Mouse (Mus musculus): ENCODE results near the gene Akap7. TPM values are rescaled to one million over a fixed set of nuclear protein-coding genes. Genes with fewer than 3 reads are reported as not detected.

Gene Akap7
- polyA plus RNA-seq, 1 experiment from 2014 or later: 18.8 TPM

DNA sequence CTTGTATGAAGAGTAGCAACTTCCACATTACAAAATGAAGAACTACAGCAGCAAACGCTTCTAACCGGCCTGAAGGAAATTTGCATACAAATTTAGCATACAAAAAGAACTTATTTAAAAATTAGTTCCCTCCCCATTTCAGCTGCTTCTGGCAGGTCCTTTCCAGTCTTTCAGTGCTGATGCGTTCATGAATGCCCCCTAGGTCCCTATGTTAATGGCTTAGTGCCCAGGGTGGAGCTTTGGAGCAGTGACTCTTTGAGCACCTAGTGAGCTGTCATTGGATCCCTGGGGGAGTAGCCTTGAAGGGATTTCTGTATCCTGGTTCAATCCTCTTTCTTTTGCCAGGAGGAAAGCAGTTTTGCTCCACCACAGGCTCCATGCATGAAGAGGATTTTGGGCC is 28.3 kb downstream of the Akap7 start:
- Histone ChIP-seq H3K4me2 (replicated peaks) (no peak overlapping the region), H3K4me3 (replicated peaks) (no peak overlapping the region), H3K4me1 (0 out of 2 replicates have a peak, but pooled peaks cover 3% of the 10 kb centered on the region), H3K27ac (replicated peaks) (no peak overlapping the region), H3K36me3 (no peaks in the 10 kb centered on the region), H3K9ac (no peak overlapping the region), H3K9me3 (replicated peaks) (no peaks in the 10 kb centered on the region), H3K27me3 (no peaks in the 10 kb centered on the region)
- 44% methylated on average over 3 of the region's 3 CpGs for WGBS
- no peak for ATAC-seq (ENCODE audit: insufficient number of reproducible peaks, low FRiP score, low TSS enrichment, low read depth)

DNA sequence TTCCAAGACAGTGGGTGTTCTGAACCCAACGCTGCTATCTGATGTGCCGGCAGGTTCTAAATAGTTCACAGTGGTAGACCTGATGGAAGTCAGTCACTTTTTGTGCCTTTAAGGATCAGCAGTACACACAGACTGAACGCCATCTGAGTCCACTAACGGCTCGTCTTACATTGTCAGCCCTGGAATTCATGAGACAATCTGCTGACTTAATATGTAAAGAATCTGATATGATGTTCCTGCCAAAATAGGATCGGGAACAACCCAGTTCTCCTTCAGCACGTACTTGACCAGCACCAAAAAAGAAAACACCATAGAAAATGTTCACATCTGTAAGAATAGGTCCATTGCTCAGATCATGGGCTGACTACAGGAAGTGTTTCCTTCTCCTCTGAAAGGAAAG is 32.2 kb downstream of the Akap7 start:
- no peak overlapping the region for H3K4me3 ChIP-seq (replicated peaks)
- H3K9me3 ChIP-seq (replicated peaks): no peaks in the 10 kb centered on the region
- no peaks in the 10 kb centered on the region for H3K36me3 ChIP-seq
- no peak overlapping the region for H3K27ac ChIP-seq (replicated peaks)
- H3K9ac ChIP-seq: no peak overlapping the region
- ATAC-seq (ENCODE audit: insufficient number of reproducible peaks, low FRiP score, low TSS enrichment, low read depth): no peak
- no peaks in the 10 kb centered on the region for H3K27me3 ChIP-seq
- 50% methylated on average over 7 of the region's 7 CpGs for WGBS
- H3K4me1 ChIP-seq: 0 out of 2 replicates have a peak, but pooled peaks cover 3% of the 10 kb centered on the region
- no peak overlapping the region for H3K4me2 ChIP-seq (replicated peaks)

DNA sequence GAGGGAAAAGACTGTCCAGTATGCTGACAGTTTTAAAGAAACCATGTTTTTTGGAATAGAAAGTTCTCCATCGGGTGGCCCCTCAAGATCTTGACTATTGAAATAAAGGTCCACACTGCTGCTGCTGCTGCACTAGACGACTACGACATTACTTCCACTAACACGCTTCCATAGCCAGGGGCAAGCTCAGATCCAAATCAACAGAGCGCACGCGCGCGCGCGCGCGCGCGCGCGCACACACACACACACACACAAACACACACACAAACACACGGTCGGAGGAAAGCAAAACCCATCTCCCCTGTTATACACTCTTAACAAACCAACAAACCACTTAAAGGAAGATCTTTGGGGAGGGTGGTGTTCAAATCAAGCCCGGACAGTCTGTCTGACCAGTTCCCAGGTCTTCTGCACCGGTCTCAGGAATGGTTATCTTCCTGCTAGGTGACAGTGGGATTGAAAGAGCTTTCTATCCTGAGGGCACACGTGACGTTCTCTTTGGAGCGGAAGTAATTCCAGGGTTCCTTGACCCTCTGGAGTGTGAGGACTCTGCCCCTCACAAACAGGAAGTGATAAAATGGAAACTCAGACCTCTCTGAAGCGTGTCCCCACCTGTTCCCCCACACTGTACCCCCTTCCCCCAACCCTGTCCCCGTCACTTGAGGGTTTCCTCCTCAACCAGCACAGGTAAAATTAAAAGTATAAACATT is 32.9 kb downstream of the Akap7 start:
- 87% methylated on average over 26 of the region's 26 CpGs for WGBS
- ATAC-seq (ENCODE audit: insufficient number of reproducible peaks, low FRiP score, low TSS enrichment, low read depth): no peak
- Histone ChIP-seq H3K27me3 (no peaks in the 10 kb centered on the region), H3K9me3 (replicated peaks) (no peaks in the 10 kb centered on the region), H3K4me2 (replicated peaks) (no peak overlapping the region), H3K9ac (no peak overlapping the region), H3K27ac (replicated peaks) (no peak overlapping the region), H3K4me3 (replicated peaks) (no peak overlapping the region), H3K36me3 (no peaks in the 10 kb centered on the region), H3K4me1 (0 out of 2 replicates have a peak, but pooled peaks cover 3% of the 10 kb centered on the region)

DNA sequence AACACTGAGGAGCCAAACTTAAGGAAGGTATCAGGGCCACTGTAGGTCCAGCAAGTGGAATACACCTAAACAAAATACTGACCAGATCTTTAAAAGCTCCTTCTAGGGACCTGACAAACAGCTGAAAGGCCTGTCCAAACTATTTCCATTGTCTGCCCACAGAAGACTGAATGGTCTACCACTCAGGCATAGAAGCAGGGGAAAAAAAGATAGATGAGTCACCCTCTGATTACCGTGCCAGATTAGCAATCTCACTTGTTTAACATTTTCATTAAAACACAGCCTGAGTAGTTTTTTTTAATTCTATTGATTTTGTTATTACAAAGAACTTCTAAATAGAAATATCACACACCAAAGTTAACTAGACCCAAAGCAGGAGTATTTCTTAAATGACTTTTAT is 33.9 kb downstream of the Akap7 start:
- H3K4me2 ChIP-seq (replicated peaks): no peak overlapping the region
- WGBS: 69% methylated on average over 1 of the region's 1 CpGs
- ATAC-seq (ENCODE audit: insufficient number of reproducible peaks, low FRiP score, low TSS enrichment, low read depth): no peak
- no peak overlapping the region for H3K9ac ChIP-seq
- no peak overlapping the region for H3K4me3 ChIP-seq (replicated peaks)
- no peaks in the 10 kb centered on the region for H3K27me3 ChIP-seq
- H3K36me3 ChIP-seq: no peaks in the 10 kb centered on the region
- H3K27ac ChIP-seq (replicated peaks): no peak overlapping the region
- peaks cover 3% of the 10 kb centered on the region; the same call in 1 of the 2 replicates for H3K4me1 ChIP-seq
- no peaks in the 10 kb centered on the region for H3K9me3 ChIP-seq (replicated peaks)

DNA sequence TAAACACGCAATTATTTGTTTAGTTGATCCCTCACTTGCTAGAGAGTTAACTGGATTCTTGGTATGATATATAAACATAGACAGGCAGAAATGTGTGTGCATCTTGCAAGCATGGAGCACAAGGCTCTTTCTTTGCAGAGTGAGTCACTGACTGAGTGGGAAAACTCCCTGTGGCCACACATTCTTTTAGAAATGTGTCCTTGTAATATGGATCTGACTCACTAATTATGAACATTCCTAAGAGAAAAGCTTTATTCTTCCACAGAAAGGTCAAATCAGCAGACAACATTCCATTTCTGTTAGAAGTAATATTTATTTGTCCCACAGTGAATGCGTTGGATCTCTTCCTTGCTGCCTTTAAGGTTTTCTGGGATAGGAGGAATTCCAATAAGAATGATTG is 35.9 kb downstream of the Akap7 start:
- H3K9me3 ChIP-seq (replicated peaks): no peaks in the 10 kb centered on the region
- H3K4me1 ChIP-seq: peaks cover 5% of the 10 kb centered on the region; the same call in 1 of the 2 replicates
- WGBS: 51% methylated on average over 2 of the region's 2 CpGs
- H3K27ac ChIP-seq (replicated peaks): peak overlapping the region; percentile 63
- no peak overlapping the region for H3K9ac ChIP-seq
- H3K4me3 ChIP-seq (replicated peaks): no peak overlapping the region
- H3K36me3 ChIP-seq: no peaks in the 10 kb centered on the region
- H3K27me3 ChIP-seq: no peaks in the 10 kb centered on the region
- no peak for ATAC-seq (ENCODE audit: insufficient number of reproducible peaks, low FRiP score, low TSS enrichment, low read depth)
- H3K4me2 ChIP-seq (replicated peaks): no peak overlapping the region

DNA sequence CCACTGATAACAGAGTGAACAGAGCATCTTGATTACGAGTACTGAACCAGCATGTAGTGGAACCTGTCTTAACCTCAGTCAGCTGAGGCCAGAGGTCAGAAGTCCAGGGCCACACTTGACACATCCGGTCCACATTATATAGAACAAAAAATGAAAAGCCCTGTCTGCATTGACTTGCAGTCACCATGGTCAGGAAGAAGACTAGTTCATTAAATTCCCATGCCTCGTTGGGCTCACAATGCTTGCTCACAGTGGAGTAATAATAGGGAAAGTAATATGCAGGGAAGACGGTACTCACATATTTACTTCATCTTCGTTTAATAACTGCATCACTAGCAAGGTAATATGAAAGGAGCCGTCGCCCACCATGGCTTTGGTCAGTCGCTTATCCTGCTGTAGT is 36.5 kb downstream of the Akap7 start:
- Histone ChIP-seq H3K36me3 (no peaks in the 10 kb centered on the region), H3K4me3 (replicated peaks) (no peak overlapping the region), H3K27ac (replicated peaks) (no peak overlapping the region), H3K9ac (no peak overlapping the region), H3K4me1 (peaks cover 5% of the 10 kb centered on the region; the same call in 1 of the 2 replicates), H3K4me2 (replicated peaks) (no peak overlapping the region), H3K9me3 (replicated peaks) (no peaks in the 10 kb centered on the region), H3K27me3 (no peaks in the 10 kb centered on the region)
- 77% methylated on average over 8 of the region's 8 CpGs for WGBS
- no peak for ATAC-seq (ENCODE audit: insufficient number of reproducible peaks, low FRiP score, low TSS enrichment, low read depth)

DNA sequence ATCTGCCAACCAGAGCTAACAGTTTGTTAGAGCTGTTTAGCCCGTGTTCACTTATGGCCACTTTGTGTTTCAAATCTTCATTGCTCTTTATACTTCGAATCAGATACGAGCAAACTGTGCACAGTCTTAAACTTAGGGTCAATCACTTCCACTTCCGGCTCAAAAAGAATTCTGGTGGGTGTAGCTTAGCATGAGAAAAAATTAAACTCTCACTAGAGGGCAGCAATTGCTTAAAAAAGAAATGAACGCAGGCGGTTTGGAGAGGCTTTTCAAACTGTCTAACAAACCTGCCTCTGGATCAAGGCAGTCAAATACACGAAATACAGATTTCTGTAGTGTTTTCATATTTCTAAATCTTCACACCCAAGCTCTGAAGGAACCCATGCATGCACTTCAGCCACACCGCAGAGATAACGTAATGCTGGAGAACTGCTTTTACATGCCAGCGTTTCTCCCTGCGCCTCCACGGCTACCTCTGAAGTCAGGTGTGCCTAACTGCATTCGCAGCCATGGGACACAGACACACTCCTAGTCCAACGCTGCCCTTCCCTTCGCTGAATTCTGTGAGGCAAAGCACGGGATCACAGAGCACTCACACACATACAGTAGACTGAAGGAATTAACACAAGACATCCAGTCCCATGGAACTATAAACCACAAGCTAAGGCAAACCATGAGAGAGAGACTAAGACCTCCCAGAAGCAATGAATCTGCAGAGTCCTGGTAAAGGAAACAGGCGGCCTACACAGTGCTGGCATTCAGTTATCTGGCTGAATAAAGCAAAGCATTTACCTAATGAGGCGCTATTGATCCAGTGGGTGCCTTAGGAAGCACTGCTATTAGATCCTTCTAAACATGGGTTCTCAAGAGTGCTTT is 39.0 kb downstream of the Akap7 start:
- no peak overlapping the region for H3K9ac ChIP-seq
- no peak overlapping the region for H3K4me3 ChIP-seq (replicated peaks)
- H3K36me3 ChIP-seq: no peaks in the 10 kb centered on the region
- ATAC-seq (ENCODE audit: insufficient number of reproducible peaks, low FRiP score, low TSS enrichment, low read depth): peak; percentile 45; the same call in 1 of the 2 replicates
- no peaks in the 10 kb centered on the region for H3K9me3 ChIP-seq (replicated peaks)
- peaks cover 5% of the 10 kb centered on the region; the same call in 1 of the 2 replicates for H3K4me1 ChIP-seq
- no peaks in the 10 kb centered on the region for H3K27me3 ChIP-seq
- 41% methylated on average over 18 of the region's 18 CpGs for WGBS
- no peak overlapping the region for H3K27ac ChIP-seq (replicated peaks)
- H3K4me2 ChIP-seq (replicated peaks): no peak overlapping the region

DNA sequence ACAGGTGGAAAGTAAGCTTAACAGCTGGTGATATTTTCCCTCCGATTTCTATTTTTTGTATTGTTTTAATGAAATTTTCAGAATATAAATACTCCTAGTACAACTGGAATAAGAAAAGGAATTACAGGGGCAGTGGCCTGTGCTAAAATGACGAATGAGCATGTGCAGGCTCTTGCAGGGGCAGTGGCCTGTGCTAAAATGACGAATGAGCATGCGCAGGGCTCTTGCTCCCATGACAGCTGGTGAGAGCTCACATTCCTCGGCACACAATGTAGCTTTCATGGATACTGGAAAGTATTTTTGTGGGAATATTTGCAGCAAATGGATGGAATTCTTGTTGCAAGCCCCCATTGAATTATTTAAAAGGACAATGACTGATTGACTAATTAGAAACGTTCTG is 46.5 kb downstream of the Akap7 start:
- Histone ChIP-seq H3K4me2 (replicated peaks) (no peak overlapping the region), H3K4me1 (no peaks in the 10 kb centered on the region), H3K27ac (replicated peaks) (peak overlapping the region; percentile 52; the same call in 1 of the 2 replicates), H3K9ac (no peak overlapping the region), H3K9me3 (replicated peaks) (no peaks in the 10 kb centered on the region), H3K27me3 (no peaks in the 10 kb centered on the region), H3K4me3 (replicated peaks) (no peak overlapping the region), H3K36me3 (no peaks in the 10 kb centered on the region)
- WGBS: 40% methylated on average over 6 of the region's 6 CpGs
- ATAC-seq (ENCODE audit: insufficient number of reproducible peaks, low FRiP score, low TSS enrichment, low read depth): no peak

DNA sequence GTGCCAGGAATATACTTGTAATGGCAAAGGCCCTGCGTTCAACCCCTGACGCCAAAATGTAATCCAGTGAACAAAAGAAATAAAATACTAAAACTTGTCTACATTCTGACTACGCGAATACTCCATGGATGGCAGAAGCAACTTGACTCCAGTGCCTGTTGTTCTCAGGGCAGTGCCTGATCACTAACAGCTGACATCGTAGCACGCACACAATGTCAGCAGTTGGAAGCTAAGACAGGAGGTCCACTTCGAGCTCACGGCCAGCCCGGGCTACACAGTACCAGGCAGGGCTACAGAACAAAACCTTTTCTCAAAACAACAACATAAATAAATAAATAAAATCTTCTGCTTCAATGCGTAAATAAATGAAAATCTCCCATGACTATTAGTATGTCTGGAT is 46.9 kb downstream of the Akap7 start:
- no peak overlapping the region for H3K9ac ChIP-seq
- no peak overlapping the region for H3K4me3 ChIP-seq (replicated peaks)
- H3K36me3 ChIP-seq: no peaks in the 10 kb centered on the region
- H3K27ac ChIP-seq (replicated peaks): no peak overlapping the region
- H3K4me2 ChIP-seq (replicated peaks): no peak overlapping the region
- H3K9me3 ChIP-seq (replicated peaks): no peaks in the 10 kb centered on the region
- 66% methylated on average over 10 of the region's 10 CpGs for WGBS
- no peaks in the 10 kb centered on the region for H3K4me1 ChIP-seq
- no peak for ATAC-seq (ENCODE audit: insufficient number of reproducible peaks, low FRiP score, low TSS enrichment, low read depth)
- no peaks in the 10 kb centered on the region for H3K27me3 ChIP-seq

DNA sequence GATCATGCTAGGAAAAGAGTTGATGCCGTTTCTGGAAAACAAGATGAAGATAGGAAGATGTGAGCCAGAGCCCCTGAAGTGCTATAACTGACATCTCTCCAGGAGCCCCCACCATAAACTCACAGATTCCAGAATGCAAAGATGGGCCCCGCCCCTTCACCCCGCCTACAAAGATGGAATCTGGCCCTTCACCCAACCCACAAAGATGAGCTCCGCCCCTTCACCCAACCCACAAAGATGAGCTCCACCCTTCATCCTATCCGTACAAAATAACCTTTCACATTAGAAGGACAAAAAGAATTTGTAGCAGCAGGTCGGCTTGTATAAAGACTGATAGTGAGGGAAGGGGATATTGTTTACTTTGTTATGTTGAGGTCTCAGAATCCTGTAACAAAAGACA is 49.5 kb downstream of the Akap7 start:
- H3K36me3 ChIP-seq: no peaks in the 10 kb centered on the region
- no peak for ATAC-seq (ENCODE audit: insufficient number of reproducible peaks, low FRiP score, low TSS enrichment, low read depth)
- H3K4me2 ChIP-seq (replicated peaks): no peak overlapping the region
- no peaks in the 10 kb centered on the region for H3K4me1 ChIP-seq
- no peaks in the 10 kb centered on the region for H3K27me3 ChIP-seq
- no peaks in the 10 kb centered on the region for H3K9me3 ChIP-seq (replicated peaks)
- 81% methylated on average over 6 of the region's 6 CpGs for WGBS
- no peak overlapping the region for H3K9ac ChIP-seq
- no peak overlapping the region for H3K4me3 ChIP-seq (replicated peaks)
- no peak overlapping the region for H3K27ac ChIP-seq (replicated peaks)

DNA sequence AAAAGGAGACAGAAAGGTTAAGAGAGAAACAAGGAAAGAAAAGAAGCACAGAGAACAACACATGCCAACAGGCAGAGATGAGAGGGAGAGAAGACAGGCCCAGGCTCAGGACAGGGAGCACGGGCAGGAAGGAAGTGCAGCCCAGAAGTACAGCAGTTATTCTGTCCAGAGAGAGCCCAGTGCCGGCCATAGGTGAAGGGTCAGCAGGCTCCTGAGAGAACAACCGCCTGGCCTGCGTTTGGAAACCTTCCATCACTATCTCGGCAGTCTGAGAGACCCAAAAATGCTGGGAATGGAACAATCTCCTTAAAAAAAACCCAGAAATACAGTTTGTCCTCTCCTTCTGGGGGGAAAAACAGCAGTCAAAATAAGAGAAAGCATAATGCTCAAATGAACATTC is 50.2 kb downstream of the Akap7 start:
- Histone ChIP-seq H3K36me3 (no peaks in the 10 kb centered on the region), H3K4me1 (no peaks in the 10 kb centered on the region), H3K9ac (no peak overlapping the region), H3K9me3 (replicated peaks) (no peaks in the 10 kb centered on the region), H3K4me2 (replicated peaks) (no peak overlapping the region), H3K27me3 (no peaks in the 10 kb centered on the region), H3K27ac (replicated peaks) (no peak overlapping the region), H3K4me3 (replicated peaks) (no peak overlapping the region)
- no peak for ATAC-seq (ENCODE audit: insufficient number of reproducible peaks, low FRiP score, low TSS enrichment, low read depth)
- 54% methylated on average over 5 of the region's 5 CpGs for WGBS

Data from embryonic facial prominence, embryonic 15.5 days (tissue).